Mouse (Mus musculus) thymus, adult 2 months (tissue): ENCODE data around the gene Tal1. TPM values are rescaled to one million over a fixed set of nuclear protein-coding genes. Genes with fewer than 3 reads are reported as not detected.
A peak's percentile ranks its signal among the peaks of the same experiment; 100 is the strongest.

Experiments used
- DNase-seq: peaks from one replicate; pipeline ENCODE4 v3.0.0; 2021
- H3K27ac ChIP-seq: fragments of 200-500 bp; 2 replicates; pipeline ENCODE4 v1.5.1; 2012; ENCODE audit warnings: low read length, control low read depth; ENCODE audit not compliant: control insufficient read depth, insufficient read depth
- H3K27me3 ChIP-seq: fragments of 200-500 bp; 2 replicates; pipeline ENCODE4 v1.6.1; 2012; ENCODE audit warnings: mild to moderate bottlenecking, low read length, moderate library complexity, mixed read lengths; ENCODE audit not compliant: control insufficient read depth, insufficient read depth
- H3K36me3 ChIP-seq: fragments of 200-500 bp; 2 replicates; pipeline ENCODE4 v1.6.1; 2012; ENCODE audit warnings: mild to moderate bottlenecking, low read length, moderate library complexity; ENCODE audit not compliant: control insufficient read depth, insufficient read depth
- H3K4me1 ChIP-seq: fragments of 200-500 bp; replicated peaks from 2 replicates; pipeline ENCODE4 v1.6.1; 2012; ENCODE audit warnings: low read length; ENCODE audit not compliant: control insufficient read depth, insufficient read depth
- H3K4me3 ChIP-seq: fragments of 200-500 bp; 2 replicates; pipeline ENCODE4 v1.5.1; 2012; ENCODE audit warnings: mild to moderate bottlenecking, low read length, control low read depth, moderate library complexity; ENCODE audit not compliant: control insufficient read depth, insufficient read depth
- CTCF ChIP-seq: fragments of 200-500 bp; IDR thresholded peaks from 2 replicates; pipeline ENCODE4 v1.5.1; 2012; ENCODE audit warnings: mild to moderate bottlenecking, control low read depth, low read length, moderate library complexity, borderline replicate concordance; ENCODE audit not compliant: control insufficient read depth, poor library complexity, insufficient read depth; ENCODE audit errors: extremely low read depth
- POLR2A ChIP-seq: fragments of 200-500 bp; IDR thresholded peaks from 2 replicates; pipeline ENCODE4 v1.6.1; 2012; ENCODE audit warnings: mild to moderate bottlenecking, low read length, control low read depth, moderate library complexity; ENCODE audit not compliant: control insufficient read depth, poor library complexity, insufficient read depth; ENCODE audit errors: extremely low read depth
- WGBS: fragments of 180-500 bp; shearing (Covaris S2); methylation state at CpG from one replicate; pipeline ENCODE4 v1.1.7; 2018; 5-methylcytosine and 5-hydroxymethylcytosine counted together
- polyA plus RNA-seq: library from polyadenylated mRNA; depleted of rRNA; stranded (reverse); fragments of >200 nt; gene quantifications from 2 replicates; pipeline ENCODE4 v1.2.3, GENCODE M21; 2012

The Tal1 gene
- polyA plus RNA-seq, 1 experiment = 0.89 TPM

DNA sequence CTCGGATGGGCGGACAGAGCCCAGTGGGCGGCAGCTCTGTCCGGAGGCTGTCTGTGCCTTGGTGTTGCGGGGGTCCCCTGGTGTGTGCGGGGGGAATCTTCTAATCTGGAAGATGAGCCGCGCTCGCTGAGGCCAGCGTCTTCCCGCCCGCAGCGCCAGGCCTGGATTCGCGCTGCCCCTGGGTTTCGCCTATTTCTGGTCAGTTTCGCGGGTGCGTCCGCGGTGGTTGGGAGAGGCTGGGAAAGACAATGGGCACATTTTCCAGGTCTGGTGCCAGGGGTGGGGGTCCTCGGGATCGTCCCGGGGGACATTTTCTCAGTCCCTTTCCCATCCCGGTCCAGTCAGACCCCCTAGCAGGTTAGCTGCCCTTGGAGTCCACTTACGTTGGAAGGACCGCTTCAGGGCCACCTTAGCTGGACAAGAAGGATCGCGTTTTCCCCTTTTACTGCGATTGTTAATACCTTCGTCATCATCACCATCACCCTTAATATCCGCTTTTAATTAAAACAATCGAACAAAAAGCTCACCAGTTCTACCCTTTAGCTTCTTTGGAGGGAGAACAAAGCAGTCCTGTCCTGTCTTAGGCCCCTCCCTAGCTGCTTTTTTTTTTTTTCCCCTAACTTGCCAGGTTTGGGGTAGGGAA is 1.6 kb downstream of the Tal1 start:
- DNase-seq = no peak
- TF ChIP-seq CTCF = no peak
- no peak for TF ChIP-seq POLR2A
- 4% methylated on average over 33 of the region's 33 CpGs for WGBS
- Histone ChIP-seq H3K36me3 (no peaks in the 10 kb centered on the region), H3K4me1 (0 out of 2 replicates have a peak, but pooled peaks cover 8% of the 10 kb centered on the region), H3K4me3 (no peak overlapping the region), H3K27ac (no peak overlapping the region), H3K27me3 (peaks cover 46% of the 10 kb centered on the region)

DNA sequence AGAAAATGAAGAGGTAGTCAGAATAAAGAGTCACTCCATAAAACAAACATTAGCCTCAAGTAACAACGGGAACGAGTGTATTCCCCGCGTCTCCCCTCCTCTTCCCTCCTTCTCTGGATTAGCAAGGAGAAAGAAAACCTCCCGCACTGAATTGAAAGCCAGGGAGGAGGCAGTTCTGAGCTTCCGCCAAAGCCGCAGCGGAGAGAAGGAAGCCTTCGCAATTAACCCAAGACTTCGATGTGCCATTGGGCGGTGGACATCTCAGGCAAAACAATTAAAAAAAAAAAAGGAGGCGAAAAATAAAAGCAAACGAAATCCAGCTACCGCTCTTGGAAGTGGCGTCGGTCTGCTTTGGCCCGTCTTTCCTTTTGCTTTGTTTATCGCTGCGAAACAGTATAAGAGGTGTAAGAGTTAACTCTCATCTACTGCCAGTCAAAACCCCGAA is 2.1 kb downstream of the Tal1 start:
- H3K4me3 ChIP-seq = no peak overlapping the region
- DNase-seq = no peak
- no peaks in the 10 kb centered on the region for H3K36me3 ChIP-seq
- TF ChIP-seq CTCF (no peak), POLR2A (no peak)
- WGBS = 4% methylated on average over 20 of the region's 20 CpGs
- peaks cover 47% of the 10 kb centered on the region for H3K27me3 ChIP-seq
- no peak overlapping the region for H3K27ac ChIP-seq
- peaks cover 12% of the 10 kb centered on the region; the same call in 1 of the 2 replicates for H3K4me1 ChIP-seq

DNA sequence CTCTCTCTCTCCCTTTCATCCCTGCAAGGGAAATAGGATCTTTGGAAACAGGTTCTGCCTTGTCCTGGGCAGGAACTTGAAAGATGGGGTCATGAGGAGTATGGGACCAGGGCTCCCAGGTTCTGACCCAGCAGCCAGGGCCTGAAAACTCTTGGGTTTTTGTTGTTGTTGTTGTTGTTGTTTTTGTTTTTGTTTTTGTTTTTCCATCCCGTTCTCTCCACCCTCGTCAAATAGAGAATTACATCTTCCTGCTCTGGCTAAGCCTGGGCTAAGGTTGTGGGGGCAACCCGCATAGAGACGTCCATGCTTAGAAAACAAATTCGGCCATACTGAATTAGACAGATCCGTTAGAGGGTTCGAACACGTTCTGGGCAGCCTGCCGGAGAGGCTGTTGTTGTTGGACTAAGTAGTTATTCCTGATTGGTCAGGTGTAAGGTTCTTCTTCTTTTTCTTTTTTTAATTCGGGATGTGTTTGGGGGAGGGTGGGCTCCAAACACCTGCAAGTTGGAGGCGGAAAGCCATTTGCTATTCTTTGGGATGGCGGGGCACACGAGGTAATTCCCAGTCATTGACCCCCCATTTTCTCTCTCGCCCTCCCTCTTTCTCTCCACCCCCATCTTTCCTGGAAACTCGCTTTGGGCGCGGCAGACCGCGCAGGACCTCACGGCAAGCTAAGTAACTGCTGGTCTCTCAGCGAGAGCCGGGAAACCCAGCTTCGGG is 2.8 kb downstream of the Tal1 start:
- H3K4me1 ChIP-seq = peaks cover 12% of the 10 kb centered on the region; the same call in 1 of the 2 replicates
- peaks cover 54% of the 10 kb centered on the region for H3K27me3 ChIP-seq
- H3K4me3 ChIP-seq = no peak overlapping the region
- no peaks in the 10 kb centered on the region for H3K36me3 ChIP-seq
- 34% methylated on average over 23 of the region's 23 CpGs for WGBS
- TF ChIP-seq CTCF (no peak), POLR2A (no peak)
- no peak for DNase-seq
- no peak overlapping the region for H3K27ac ChIP-seq

DNA sequence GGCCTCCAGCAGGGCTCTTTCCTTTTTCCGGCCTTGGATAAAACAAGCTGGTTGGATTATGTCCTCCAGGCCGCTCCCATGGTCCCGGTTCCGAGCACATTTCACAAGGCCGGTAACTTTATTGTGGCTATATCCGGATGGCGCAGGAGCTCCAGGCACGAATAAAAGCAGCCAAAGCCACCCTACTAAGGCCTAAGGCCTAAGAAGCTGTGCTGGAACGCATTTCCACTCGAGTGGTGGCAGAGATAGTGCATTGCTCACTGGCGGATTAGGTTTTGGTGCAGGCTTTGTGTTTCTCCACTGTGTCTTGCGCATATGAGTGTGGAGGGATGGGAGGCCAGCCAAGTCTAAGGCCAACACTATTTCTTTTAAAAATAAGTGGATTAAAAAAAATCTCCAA is 3.6 kb downstream of the Tal1 start:
- 79% methylated on average over 12 of the region's 12 CpGs for WGBS
- Histone ChIP-seq H3K27ac (no peak overlapping the region), H3K4me1 (peaks cover 12% of the 10 kb centered on the region; the same call in 1 of the 2 replicates), H3K36me3 (no peaks in the 10 kb centered on the region), H3K27me3 (peaks cover 52% of the 10 kb centered on the region), H3K4me3 (no peak overlapping the region)
- DNase-seq = no peak
- TF ChIP-seq POLR2A (no peak), CTCF (no peak)

DNA sequence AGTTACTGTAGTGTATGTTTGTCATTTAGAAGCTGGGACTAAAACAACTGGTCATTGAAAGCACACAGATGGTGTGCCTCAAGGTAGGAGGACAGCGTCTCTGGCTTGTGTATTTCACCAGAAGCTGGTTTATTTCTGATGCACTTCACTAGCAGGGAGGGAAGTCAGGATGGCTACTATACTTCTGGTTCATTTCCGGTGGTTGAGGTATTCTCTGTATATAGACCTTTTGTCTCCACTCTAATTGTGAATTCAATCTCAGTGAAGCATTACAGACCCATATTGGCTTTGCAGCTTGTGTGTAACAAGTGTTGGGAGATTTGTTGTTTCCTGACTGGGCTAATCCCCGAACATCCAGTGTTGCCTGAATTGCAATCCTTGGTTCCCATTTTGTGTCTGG is 4.5 kb downstream of the Tal1 start:
- Histone ChIP-seq H3K4me3 (no peak overlapping the region), H3K27ac (no peak overlapping the region), H3K27me3 (peaks cover 50% of the 10 kb centered on the region), H3K4me1 (peaks cover 12% of the 10 kb centered on the region; the same call in 1 of the 2 replicates), H3K36me3 (no peaks in the 10 kb centered on the region)
- 40% methylated on average over 3 of the region's 3 CpGs for WGBS
- TF ChIP-seq CTCF (no peak), POLR2A (no peak)
- no peak for DNase-seq

DNA sequence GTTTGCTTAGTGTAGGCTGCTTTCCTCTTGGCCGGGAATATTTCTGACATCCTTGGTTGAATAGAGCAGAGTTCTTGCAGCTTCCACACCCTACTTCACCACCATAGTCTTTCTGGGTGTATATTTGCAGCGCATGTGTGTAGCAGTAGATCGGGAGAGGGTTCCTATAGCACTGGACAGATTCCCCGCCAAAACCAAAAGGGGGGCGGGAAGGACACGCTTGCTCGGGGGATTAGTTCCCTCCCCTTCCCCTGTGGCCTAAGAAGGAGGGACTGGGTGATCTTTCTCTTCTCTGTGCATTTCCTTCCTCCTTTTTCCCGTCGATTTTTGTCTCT is 6.3 kb downstream of the Tal1 start:
- Histone ChIP-seq H3K27me3 (peaks cover 38% of the 10 kb centered on the region), H3K4me1 (peaks cover 5% of the 10 kb centered on the region; the same call in 1 of the 2 replicates), H3K27ac (no peak overlapping the region), H3K4me3 (0 out of 2 replicates have a peak overlapping the region, but pooled peaks have one; percentile 20), H3K36me3 (no peaks in the 10 kb centered on the region)
- WGBS = 1% methylated on average over 9 of the region's 9 CpGs
- TF ChIP-seq CTCF = no peak
- no peak for TF ChIP-seq POLR2A
- DNase-seq = no peak
